Mouse (Mus musculus): ENCODE results near the gene Gbp3. TPM values are rescaled to one million over a fixed set of nuclear protein-coding genes. Genes with fewer than 3 reads are reported as not detected.
"Not testable (repeated sequence)": the region's sequence is repeated elsewhere in the genome, so short reads cannot be mapped to it uniquely, and the experiment has no call there.

Gene Gbp3
- polyA plus RNA-seq (2011; ENCODE audit: insufficient read length, low read depth, missing spikeins): 4.8 and 7.6 TPM in 2 replicates

DNA sequence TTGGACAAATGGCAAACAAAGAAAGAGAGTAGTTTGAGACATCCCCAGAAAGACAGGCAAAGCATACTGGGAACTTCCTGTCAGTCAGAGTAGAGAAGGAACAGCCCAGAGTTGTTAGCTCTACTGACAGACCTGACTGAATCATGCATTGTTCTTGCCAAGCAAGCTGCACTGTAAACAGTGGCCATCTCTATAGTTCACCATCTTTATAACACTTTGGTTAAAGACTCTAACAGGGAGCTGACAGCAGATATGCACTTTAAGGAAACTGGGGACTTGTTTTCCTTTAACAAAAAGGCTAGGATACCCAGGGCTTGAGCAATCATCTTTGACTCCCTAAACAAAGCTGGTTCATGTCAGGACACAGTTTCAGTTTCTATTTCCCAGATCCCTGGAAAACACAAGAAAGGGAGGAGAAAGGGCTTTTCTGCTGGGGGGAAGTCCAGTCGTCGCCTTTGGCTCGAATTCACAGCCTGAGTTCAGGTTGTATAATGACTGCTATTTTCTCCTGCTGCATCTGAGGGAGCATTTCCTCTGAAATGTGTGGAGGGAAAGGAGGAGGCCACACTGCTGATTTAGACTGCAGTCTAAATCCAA lies at the start of gene Gbp3:
Gbp3 (plus strand) TSS at position 395 of the 597 bp plus-strand sequence.
- H3K4me1 ChIP-seq (ENCODE audit: control insufficient read depth, insufficient read depth, low read length): no peaks in the 10 kb centered on the region; the same call in 1 of the 2 replicates
- peak within 1 kb of the TSS; percentile 48 for H3K27ac ChIP-seq (ENCODE audit: insufficient read depth, low read length)
- peak within 1 kb of the TSS; percentile 37 for H3K4me3 ChIP-seq (ENCODE audit: insufficient read depth, low read length)
- TF ChIP-seq CTCF (IDR thresholded peaks at IDR 0.05; ENCODE audit: borderline replicate concordance, insufficient read depth, low read length) (no peak), POLR2A (IDR thresholded peaks at IDR 0.05; ENCODE audit: low read depth, low read length) (peak; percentile 42; the same call in 1 of the 2 replicates)

DNA sequence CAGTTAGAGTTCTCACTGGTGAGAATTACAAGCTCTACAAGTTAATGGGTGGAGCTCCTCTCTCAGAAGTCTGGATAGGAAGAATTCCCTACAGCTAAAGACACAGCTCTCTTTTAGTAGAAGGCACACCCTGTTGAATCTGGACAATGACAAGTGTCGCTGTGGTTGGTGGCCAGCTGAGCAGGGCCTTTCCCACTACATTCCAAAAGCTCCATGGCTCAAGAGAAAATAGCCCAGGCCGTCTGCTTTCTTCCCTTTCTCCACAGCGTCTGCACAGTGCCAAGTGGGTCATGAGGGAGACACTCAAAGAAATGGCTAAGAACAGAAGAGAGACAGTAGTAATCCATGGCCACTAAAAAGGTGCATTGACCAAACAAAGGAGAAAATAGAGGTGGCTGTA lies 31.7 kb upstream of the Gbp3 start:
- H3K4me1 ChIP-seq (ENCODE audit: control insufficient read depth, insufficient read depth, low read length): no peaks in the 10 kb centered on the region; the same call in 1 of the 2 replicates
- no peak for TF ChIP-seq POLR2A (IDR thresholded peaks at IDR 0.05; ENCODE audit: low read depth, low read length)
- no peak for TF ChIP-seq CTCF (IDR thresholded peaks at IDR 0.05; ENCODE audit: borderline replicate concordance, insufficient read depth, low read length)
- H3K4me3 ChIP-seq (ENCODE audit: insufficient read depth, low read length): no peak overlapping the region
- H3K27ac ChIP-seq (ENCODE audit: insufficient read depth, low read length): no peak overlapping the region

DNA sequence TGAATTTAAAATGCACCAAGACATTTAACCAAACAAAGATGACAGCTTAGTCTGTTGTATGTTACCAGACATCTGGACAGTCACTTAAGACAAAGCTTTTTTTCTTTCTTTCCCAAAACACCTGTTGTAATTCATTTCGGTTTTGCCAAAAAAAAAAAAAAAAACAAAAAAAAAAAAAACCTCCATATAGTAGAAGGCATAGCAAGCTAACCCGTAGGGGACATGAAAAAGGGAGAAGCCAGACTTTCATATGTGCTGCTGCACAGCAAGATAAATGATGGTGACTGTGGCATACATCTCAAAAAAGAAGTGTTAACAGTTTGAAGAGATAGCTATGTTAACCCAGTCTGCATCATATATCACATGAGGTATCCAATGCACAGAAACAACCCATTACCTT lies 30.2 kb upstream of the Gbp3 start:
- no peak for TF ChIP-seq CTCF (IDR thresholded peaks at IDR 0.05; ENCODE audit: borderline replicate concordance, insufficient read depth, low read length)
- TF ChIP-seq POLR2A (IDR thresholded peaks at IDR 0.05; ENCODE audit: low read depth, low read length): no peak
- Histone ChIP-seq H3K27ac (ENCODE audit: insufficient read depth, low read length) (0 out of 2 replicates have a peak overlapping the region, but pooled peaks have one; percentile 54), H3K4me3 (ENCODE audit: insufficient read depth, low read length) (peak overlapping the region; percentile 95), H3K4me1 (ENCODE audit: control insufficient read depth, insufficient read depth, low read length) (no peaks in the 10 kb centered on the region; the same call in 1 of the 2 replicates)

DNA sequence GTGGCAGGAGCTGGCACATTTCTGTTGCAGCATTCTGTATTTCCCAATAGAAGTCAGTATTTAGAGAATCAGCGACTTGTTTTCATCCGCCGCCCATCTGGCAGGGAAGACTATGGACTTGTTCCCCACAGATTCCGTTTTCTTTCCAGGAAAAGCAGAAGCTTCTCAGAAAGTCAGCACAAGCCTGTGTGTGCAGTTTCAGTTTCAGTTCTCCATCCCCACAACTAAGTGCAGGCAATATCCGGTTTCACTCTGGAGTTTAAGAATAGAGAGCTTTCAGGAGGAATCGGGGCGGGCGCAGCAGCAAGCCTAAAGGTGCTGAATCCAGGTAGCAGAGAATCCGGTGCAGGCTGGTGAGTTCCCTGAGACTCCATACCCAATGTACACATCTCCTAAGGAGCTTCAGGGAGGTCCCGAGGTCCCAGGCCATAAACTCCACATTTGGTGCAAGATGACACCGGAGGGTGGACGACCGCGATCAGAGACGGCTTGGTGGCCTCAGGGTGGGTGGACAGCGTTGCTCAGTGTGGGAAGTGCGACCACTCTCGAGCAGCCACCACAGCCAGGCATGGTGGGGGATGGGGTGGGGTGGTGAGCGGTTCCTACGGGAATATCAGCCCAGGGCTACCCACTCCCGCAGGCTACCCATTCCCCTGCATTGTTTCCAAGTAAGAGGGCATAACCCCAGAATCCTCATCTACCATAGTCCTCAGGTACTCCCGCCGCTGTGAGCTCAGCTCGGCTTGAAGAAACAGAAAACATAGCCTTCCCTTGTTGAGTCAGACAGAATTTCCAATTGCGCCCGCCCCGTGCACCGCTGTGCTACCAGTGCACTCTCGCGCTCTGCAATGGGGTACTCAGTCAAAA lies 29.5 kb upstream of the Gbp3 start, which contains the start of gene Gbp7:
Gbp7 (plus strand) TSS at position 256 of the 867 bp plus-strand sequence.
- Histone ChIP-seq H3K4me3 (ENCODE audit: insufficient read depth, low read length) (peak within 1 kb of the TSS; percentile 95), H3K27ac (ENCODE audit: insufficient read depth, low read length) (peak within 1 kb of the TSS; percentile 54; the same call in 1 of the 2 replicates), H3K4me1 (ENCODE audit: control insufficient read depth, insufficient read depth, low read length) (no peaks in the 10 kb centered on the region; the same call in 1 of the 2 replicates)
- TF ChIP-seq POLR2A (IDR thresholded peaks at IDR 0.05; ENCODE audit: low read depth, low read length) (peak; percentile 27; the same call in 1 of the 2 replicates), CTCF (IDR thresholded peaks at IDR 0.05; ENCODE audit: borderline replicate concordance, insufficient read depth, low read length) (no peak)

DNA sequence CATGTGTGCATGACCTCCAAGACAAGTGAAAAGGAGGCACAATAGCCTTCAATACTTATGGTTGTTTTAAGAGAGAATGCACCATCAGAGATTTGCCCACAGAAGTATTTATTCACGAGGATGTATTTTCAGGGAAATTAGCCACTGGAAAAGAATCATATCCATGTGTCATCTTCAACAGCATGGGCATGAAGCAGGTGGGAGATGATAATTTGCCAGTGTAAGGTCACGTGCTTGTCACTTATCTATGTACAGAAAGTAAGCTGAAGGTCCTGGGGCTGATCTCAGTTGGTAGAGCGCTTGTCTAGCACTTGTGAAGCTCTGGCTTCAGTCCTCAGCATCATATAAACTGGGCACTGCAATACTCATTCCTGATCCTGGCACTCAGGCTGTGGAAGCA lies 28.2 kb upstream of the Gbp3 start:
- Histone ChIP-seq H3K4me1 (ENCODE audit: control insufficient read depth, insufficient read depth, low read length) (no peaks in the 10 kb centered on the region; the same call in 1 of the 2 replicates), H3K4me3 (ENCODE audit: insufficient read depth, low read length) (no peak overlapping the region), H3K27ac (ENCODE audit: insufficient read depth, low read length) (no peak overlapping the region)
- TF ChIP-seq CTCF (IDR thresholded peaks at IDR 0.05; ENCODE audit: borderline replicate concordance, insufficient read depth, low read length) (no peak), POLR2A (IDR thresholded peaks at IDR 0.05; ENCODE audit: low read depth, low read length) (no peak)

DNA sequence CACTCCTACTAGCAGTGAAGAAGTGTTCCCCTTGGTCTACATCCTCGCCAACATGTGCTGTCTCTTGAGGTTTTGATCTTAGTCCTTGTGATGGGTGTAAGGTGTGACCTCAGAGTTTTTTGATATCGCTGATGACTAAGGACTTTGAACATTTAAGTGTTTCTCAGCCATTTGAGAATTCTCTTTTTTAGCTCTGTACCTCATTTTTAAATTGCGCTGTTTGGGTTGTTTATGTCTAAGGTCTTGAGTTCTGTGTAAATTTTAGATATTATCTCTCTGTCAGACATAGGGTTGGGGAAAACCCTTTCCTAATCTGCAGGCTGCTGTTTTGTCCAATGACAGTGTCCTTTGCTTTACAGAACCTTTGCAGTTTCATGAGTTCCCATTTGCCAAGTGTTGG lies 26.6 kb upstream of the Gbp3 start:
- Histone ChIP-seq H3K27ac (ENCODE audit: insufficient read depth, low read length) (no peak overlapping the region), H3K4me1 (ENCODE audit: control insufficient read depth, insufficient read depth, low read length) (no peaks in the 10 kb centered on the region), H3K4me3 (ENCODE audit: insufficient read depth, low read length) (no peak overlapping the region)
- TF ChIP-seq POLR2A (IDR thresholded peaks at IDR 0.05; ENCODE audit: low read depth, low read length) (no peak), CTCF (IDR thresholded peaks at IDR 0.05; ENCODE audit: borderline replicate concordance, insufficient read depth, low read length) (no peak)

DNA sequence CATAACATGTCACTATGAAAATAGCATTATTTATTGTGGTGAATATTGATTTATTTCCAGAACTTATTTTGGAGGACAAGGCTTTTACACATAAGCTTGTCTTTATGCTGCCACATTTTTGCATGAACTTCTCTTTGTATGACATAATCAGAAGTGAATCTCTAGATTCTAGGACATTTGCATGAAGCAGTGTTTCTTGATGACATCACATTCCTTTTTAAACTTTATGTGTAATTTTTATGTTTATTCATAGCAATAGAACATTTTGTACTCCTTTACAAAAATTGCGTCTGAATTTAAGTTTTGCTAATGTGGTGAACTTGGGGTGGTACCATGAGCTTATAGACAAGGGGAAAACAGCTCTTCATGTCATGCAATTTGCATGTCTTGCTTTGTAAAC lies 24.2 kb upstream of the Gbp3 start:
- no peaks in the 10 kb centered on the region for H3K4me1 ChIP-seq (ENCODE audit: control insufficient read depth, insufficient read depth, low read length)

DNA sequence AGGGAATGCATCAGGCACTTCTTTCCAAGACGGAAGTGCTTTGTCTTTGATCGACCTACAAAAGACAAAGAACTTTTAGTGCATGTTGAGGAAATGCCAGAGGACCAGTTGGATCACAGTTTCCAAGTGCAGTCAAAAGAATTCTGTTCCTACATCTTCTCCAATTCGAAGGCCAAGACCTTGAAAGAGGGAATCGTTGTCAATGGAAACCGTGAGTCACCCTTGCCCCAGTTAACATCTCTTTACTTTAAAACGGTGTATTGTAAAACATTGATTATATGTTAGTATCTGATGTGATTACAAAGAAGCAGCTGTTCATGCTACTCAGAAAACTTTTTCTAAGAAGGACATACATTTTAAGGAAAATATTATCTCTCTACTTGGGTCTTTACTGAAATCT lies 18.4 kb upstream of the Gbp3 start:
- no peak for TF ChIP-seq CTCF (IDR thresholded peaks at IDR 0.05; ENCODE audit: borderline replicate concordance, insufficient read depth, low read length)
- TF ChIP-seq POLR2A (IDR thresholded peaks at IDR 0.05; ENCODE audit: low read depth, low read length): no peak
- no peak overlapping the region for H3K27ac ChIP-seq (ENCODE audit: insufficient read depth, low read length)

More for the DNA sequence above, 24.2 kb upstream of the Gbp3 start:
- H3K4me3 ChIP-seq (ENCODE audit: insufficient read depth, low read length): no peak overlapping the region
- TF ChIP-seq POLR2A (IDR thresholded peaks at IDR 0.05; ENCODE audit: low read depth, low read length) (no peak), CTCF (IDR thresholded peaks at IDR 0.05; ENCODE audit: borderline replicate concordance, insufficient read depth, low read length) (no peak)
- no peak overlapping the region for H3K27ac ChIP-seq (ENCODE audit: insufficient read depth, low read length)

DNA sequence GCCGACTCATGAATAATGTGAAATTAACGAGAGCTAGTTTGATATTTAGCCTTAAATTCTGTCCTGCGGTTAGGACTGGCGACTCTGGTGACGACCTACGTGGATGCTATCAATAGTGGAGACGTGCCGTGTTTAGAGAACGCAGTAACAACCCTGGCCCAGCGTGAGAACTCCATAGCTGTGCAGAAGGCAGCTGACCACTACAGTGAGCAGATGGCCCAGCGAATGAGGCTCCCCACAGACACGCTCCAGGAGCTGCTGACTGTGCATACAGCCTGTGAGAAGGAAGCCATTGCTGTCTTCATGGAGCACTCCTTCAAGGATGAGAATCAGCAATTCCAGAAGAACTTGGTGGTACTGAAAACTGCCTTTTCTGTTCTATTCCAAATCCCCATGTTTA lies 17.1 kb upstream of the Gbp3 start:
- not testable (repeated sequence) for H3K27ac ChIP-seq (ENCODE audit: insufficient read depth, low read length); H3K4me1 ChIP-seq (ENCODE audit: control insufficient read depth, insufficient read depth, low read length)

More for the DNA sequence above, 18.4 kb upstream of the Gbp3 start:
- Histone ChIP-seq H3K4me3 (ENCODE audit: insufficient read depth, low read length) (no peak overlapping the region), H3K4me1 (ENCODE audit: control insufficient read depth, insufficient read depth, low read length) (no peaks in the 10 kb centered on the region)

DNA sequence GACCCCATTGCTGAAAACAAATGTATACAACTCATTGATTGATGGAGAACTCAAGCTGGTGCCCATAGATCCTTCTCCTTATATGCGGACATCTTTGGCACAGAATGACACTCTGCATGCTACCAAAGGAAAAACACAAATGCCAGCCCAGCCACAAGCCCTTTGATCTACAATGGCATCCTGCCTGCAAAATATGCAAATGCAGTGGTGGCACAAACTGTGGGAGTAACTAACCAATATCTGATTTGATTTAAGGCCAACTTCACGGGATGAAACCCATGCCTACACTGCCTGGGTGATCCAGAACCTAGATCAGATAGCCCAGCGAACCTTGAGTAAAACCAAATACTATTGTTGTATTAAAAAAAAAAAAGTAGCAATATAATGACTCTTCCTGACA lies 13.1 kb upstream of the Gbp3 start:
- peaks cover 2% of the 10 kb centered on the region for H3K4me1 ChIP-seq (ENCODE audit: control insufficient read depth, insufficient read depth, low read length)
- H3K4me3 ChIP-seq (ENCODE audit: insufficient read depth, low read length): no peak overlapping the region
- TF ChIP-seq POLR2A (IDR thresholded peaks at IDR 0.05; ENCODE audit: low read depth, low read length) (no peak), CTCF (IDR thresholded peaks at IDR 0.05; ENCODE audit: borderline replicate concordance, insufficient read depth, low read length) (no peak)
- H3K27ac ChIP-seq (ENCODE audit: insufficient read depth, low read length): no peak overlapping the region

More for the DNA sequence above, 17.1 kb upstream of the Gbp3 start:
- not testable (repeated sequence) for H3K4me3 ChIP-seq (ENCODE audit: insufficient read depth, low read length)
